Mouse (Mus musculus): ENCODE measurements around the gene Sel1l2. TPM values are rescaled to one million over a fixed set of nuclear protein-coding genes. Genes with fewer than 3 reads are reported as not detected.

Gene Sel1l2
- total RNA-seq, 1 experiment, result not detected

DNA sequence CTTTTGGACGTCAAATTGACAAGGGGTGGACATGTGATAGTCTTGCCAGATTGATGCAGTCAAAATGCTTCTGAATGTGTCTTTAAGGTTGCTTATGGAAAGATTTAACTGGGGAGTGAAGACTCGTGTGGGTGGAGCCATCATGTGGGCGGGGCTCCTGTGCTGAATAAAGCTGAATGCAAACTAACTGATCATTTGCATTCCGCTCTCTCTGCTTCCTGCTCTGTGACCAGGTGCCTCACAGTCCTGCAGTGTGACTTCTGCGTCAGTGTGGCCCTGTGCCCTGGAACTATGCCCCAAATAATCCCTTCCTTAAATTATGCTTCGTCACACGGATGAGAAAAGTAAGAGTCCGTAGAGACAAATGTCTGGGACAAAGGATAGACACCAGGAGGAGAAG lies 108.7 kb downstream of the Sel1l2 start:
- H3K9me3 ChIP-seq (ENCODE audit: control insufficient read depth, insufficient read depth, low read depth, low read length), result no peaks in the 10 kb centered on the region
- TF ChIP-seq ZC3H11A (IDR thresholded peaks at IDR 0.05; ENCODE audit: borderline replicate concordance, low read depth, low read length), result no peak
- no peak for TF ChIP-seq CHD2 (IDR thresholded peaks at IDR 0.05; ENCODE audit: low read depth, low read length)
- TF ChIP-seq HCFC1 (IDR thresholded peaks at IDR 0.05; ENCODE audit: borderline replicate concordance, insufficient read depth, low read length), result no peak
- TF ChIP-seq MAFK (IDR thresholded peaks at IDR 0.05; ENCODE audit: insufficient read depth, low read depth, low read length), result no peak
- TF ChIP-seq ZNF384 (IDR thresholded peaks at IDR 0.05; ENCODE audit: low read depth, low read length), result no peak
- in situ Hi-C loops (cut with MboI; ENCODE audit: low sequenced_read_pairs in 2 of 2, unreplicated experiment in 2 of 2), result no loop called here
- H3K4me1 ChIP-seq (ENCODE audit: control insufficient read depth in 2 of 2, insufficient read depth in 2 of 2, low read length in 2 of 2, poor library complexity in 1 of 2), result no peaks in the 10 kb centered on the region
- peak; percentile 15 for DNase-seq (ENCODE audit: low read depth, low spot score)
- H3K9ac ChIP-seq (ENCODE audit: insufficient read depth, low read depth, low read length, poor library complexity, severe bottlenecking), result no peak overlapping the region
- H3K27ac ChIP-seq (ENCODE audit: insufficient read depth, low read depth, low read length, poor library complexity, severe bottlenecking), result no peak overlapping the region
- no peak overlapping the region for H3K4me3 ChIP-seq (ENCODE audit: insufficient read depth in 1 of 2, low read depth in 1 of 2, low read length in 2 of 2, poor library complexity in 1 of 2, severe bottlenecking in 1 of 2)
- no peaks in the 10 kb centered on the region for H3K36me3 ChIP-seq (ENCODE audit: control insufficient read depth, insufficient read depth, low read length, poor library complexity, severe bottlenecking)

DNA sequence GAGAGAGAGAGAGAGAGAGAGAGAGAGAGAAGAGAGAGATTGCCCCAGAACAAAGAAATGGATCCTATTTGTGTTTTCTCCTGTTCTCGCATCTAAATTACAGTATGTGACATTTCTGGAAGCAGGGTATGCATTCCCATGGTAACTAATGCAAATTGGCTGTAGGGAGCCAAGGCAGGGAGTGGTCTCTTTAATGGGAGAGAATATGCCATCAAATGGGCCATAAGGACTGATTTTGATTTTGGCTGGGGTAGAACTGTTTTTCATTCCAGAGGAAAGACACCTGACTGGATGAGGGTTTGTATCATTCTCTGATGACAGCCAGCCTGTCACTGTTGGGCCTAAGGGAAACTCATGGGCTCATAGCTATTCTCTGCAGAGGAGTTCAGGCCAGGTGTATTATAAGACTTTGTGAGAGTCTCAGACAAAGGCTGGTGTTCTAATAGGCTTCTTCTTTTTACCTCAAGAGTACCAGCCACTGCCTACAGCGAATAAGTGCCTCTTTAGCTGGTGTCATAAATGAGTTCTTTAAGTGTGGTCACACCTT lies 133.8 kb downstream of the Sel1l2 start:
- no peak overlapping the region for H3K27ac ChIP-seq (ENCODE audit: insufficient read depth, low read depth, low read length, poor library complexity, severe bottlenecking)
- DNase-seq (ENCODE audit: low read depth, low spot score), result no peak
- H3K9me3 ChIP-seq (ENCODE audit: control insufficient read depth, insufficient read depth, low read depth, low read length), result no peaks in the 10 kb centered on the region
- H3K4me1 ChIP-seq (ENCODE audit: control insufficient read depth in 2 of 2, insufficient read depth in 2 of 2, low read length in 2 of 2, poor library complexity in 1 of 2), result no peaks in the 10 kb centered on the region
- in situ Hi-C loops (cut with MboI; ENCODE audit: low sequenced_read_pairs in 2 of 2, unreplicated experiment in 2 of 2), result no loop called here
- no peaks in the 10 kb centered on the region for H3K36me3 ChIP-seq (ENCODE audit: control insufficient read depth, insufficient read depth, low read length, poor library complexity, severe bottlenecking)
- H3K4me3 ChIP-seq (ENCODE audit: insufficient read depth in 1 of 2, low read depth in 1 of 2, low read length in 2 of 2, poor library complexity in 1 of 2, severe bottlenecking in 1 of 2), result no peak overlapping the region
- TF ChIP-seq ZC3H11A (IDR thresholded peaks at IDR 0.05; ENCODE audit: borderline replicate concordance, low read depth, low read length) (no peak), ZNF384 (IDR thresholded peaks at IDR 0.05; ENCODE audit: low read depth, low read length) (no peak), CHD2 (IDR thresholded peaks at IDR 0.05; ENCODE audit: low read depth, low read length) (no peak), HCFC1 (IDR thresholded peaks at IDR 0.05; ENCODE audit: borderline replicate concordance, insufficient read depth, low read length) (no peak), MAFK (IDR thresholded peaks at IDR 0.05; ENCODE audit: insufficient read depth, low read depth, low read length) (no peak)
- no peak overlapping the region for H3K9ac ChIP-seq (ENCODE audit: insufficient read depth, low read depth, low read length, poor library complexity, severe bottlenecking)

DNA sequence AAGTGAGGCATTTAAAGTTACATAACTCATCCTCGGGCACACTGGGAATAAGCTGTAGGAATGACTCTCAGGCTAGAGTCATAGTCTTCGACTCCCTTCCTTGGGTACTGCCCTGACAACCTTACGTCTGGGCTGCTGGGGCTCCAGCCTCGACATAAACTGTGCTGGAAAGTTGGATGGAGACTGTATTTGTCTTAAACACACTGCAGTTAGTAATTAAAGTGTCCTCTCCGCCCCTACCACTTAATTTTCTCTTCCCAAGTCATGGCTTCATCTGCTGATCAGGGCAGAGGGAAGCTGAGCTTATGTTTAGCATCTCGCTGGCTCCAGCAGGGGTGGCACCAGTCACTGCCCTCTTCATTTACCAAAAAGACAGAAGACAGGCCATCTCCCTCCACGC lies 135.2 kb downstream of the Sel1l2 start:
- Histone ChIP-seq H3K27ac (ENCODE audit: insufficient read depth, low read depth, low read length, poor library complexity, severe bottlenecking) (no peak overlapping the region), H3K36me3 (ENCODE audit: control insufficient read depth, insufficient read depth, low read length, poor library complexity, severe bottlenecking) (no peaks in the 10 kb centered on the region), H3K9ac (ENCODE audit: insufficient read depth, low read depth, low read length, poor library complexity, severe bottlenecking) (no peak overlapping the region), H3K4me3 (ENCODE audit: insufficient read depth in 1 of 2, low read depth in 1 of 2, low read length in 2 of 2, poor library complexity in 1 of 2, severe bottlenecking in 1 of 2) (no peak overlapping the region), H3K4me1 (ENCODE audit: control insufficient read depth in 2 of 2, insufficient read depth in 2 of 2, low read length in 2 of 2, poor library complexity in 1 of 2) (no peaks in the 10 kb centered on the region), H3K9me3 (ENCODE audit: control insufficient read depth, insufficient read depth, low read depth, low read length) (no peaks in the 10 kb centered on the region)
- no peak for TF ChIP-seq HCFC1 (IDR thresholded peaks at IDR 0.05; ENCODE audit: borderline replicate concordance, insufficient read depth, low read length)
- no peak for TF ChIP-seq CHD2 (IDR thresholded peaks at IDR 0.05; ENCODE audit: low read depth, low read length)
- TF ChIP-seq ZC3H11A (IDR thresholded peaks at IDR 0.05; ENCODE audit: borderline replicate concordance, low read depth, low read length), result no peak
- TF ChIP-seq MAFK (IDR thresholded peaks at IDR 0.05; ENCODE audit: insufficient read depth, low read depth, low read length), result no peak
- TF ChIP-seq ZNF384 (IDR thresholded peaks at IDR 0.05; ENCODE audit: low read depth, low read length), result no peak
- in situ Hi-C loops (cut with MboI; ENCODE audit: low sequenced_read_pairs in 2 of 2, unreplicated experiment in 2 of 2), result no loop called here
- DNase-seq (ENCODE audit: low read depth, low spot score), result no peak

DNA sequence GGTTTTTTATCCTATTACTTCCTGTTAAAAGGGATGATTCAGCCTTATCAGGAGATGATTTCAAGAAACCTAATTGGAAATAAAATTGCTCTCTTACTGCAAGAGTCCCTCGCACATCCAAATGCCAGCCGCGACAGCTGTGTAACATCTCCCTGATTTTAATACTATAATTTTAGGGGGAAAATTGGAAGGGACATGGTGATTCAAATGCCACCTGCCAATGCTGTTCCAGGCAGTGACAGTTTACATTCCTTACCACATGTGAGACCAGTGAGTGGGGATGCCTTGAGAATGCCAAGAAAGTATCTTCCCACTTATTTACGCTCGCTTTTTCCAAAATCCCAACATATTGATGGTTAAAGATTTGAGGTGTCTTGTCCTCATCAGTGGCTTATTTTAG lies 146.4 kb downstream of the Sel1l2 start:
- in situ Hi-C loops (cut with MboI; ENCODE audit: low sequenced_read_pairs in 2 of 2, unreplicated experiment in 2 of 2), result no loop called here
- Histone ChIP-seq H3K36me3 (ENCODE audit: control insufficient read depth, insufficient read depth, low read length, poor library complexity, severe bottlenecking) (no peaks in the 10 kb centered on the region), H3K9ac (ENCODE audit: insufficient read depth, low read depth, low read length, poor library complexity, severe bottlenecking) (no peak overlapping the region), H3K4me1 (ENCODE audit: control insufficient read depth in 2 of 2, insufficient read depth in 2 of 2, low read length in 2 of 2, poor library complexity in 1 of 2) (no peaks in the 10 kb centered on the region), H3K4me3 (ENCODE audit: insufficient read depth in 1 of 2, low read depth in 1 of 2, low read length in 2 of 2, poor library complexity in 1 of 2, severe bottlenecking in 1 of 2) (no peak overlapping the region), H3K9me3 (ENCODE audit: control insufficient read depth, insufficient read depth, low read depth, low read length) (no peaks in the 10 kb centered on the region), H3K27ac (ENCODE audit: insufficient read depth, low read depth, low read length, poor library complexity, severe bottlenecking) (no peak overlapping the region)
- DNase-seq (ENCODE audit: low read depth, low spot score), result no peak
- TF ChIP-seq MAFK (IDR thresholded peaks at IDR 0.05; ENCODE audit: insufficient read depth, low read depth, low read length), result no peak
- no peak for TF ChIP-seq HCFC1 (IDR thresholded peaks at IDR 0.05; ENCODE audit: borderline replicate concordance, insufficient read depth, low read length)
- TF ChIP-seq CHD2 (IDR thresholded peaks at IDR 0.05; ENCODE audit: low read depth, low read length), result no peak
- TF ChIP-seq ZNF384 (IDR thresholded peaks at IDR 0.05; ENCODE audit: low read depth, low read length), result no peak
- no peak for TF ChIP-seq ZC3H11A (IDR thresholded peaks at IDR 0.05; ENCODE audit: borderline replicate concordance, low read depth, low read length)

DNA sequence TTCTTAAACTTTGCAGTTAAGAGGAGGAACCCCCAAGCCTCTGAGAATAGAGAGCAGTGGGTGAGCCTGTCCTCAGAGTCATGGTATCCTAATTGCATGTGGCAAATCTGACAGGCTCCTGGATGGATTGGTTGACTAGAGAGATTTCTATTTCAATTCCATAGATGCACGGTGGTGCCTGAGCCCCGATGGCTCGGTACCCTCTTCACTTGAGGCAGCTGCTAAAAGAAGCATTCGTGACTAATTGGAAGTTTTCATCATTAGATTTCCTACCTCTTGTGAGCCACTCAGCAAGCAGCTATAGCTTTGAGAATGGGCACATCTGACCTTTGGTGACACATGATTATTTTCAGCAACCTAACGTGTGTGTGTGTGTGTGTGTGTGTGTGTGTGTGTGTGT lies 147.1 kb downstream of the Sel1l2 start:
- in situ Hi-C loops (cut with MboI; ENCODE audit: low sequenced_read_pairs in 2 of 2, unreplicated experiment in 2 of 2), result no loop called here
- no peak overlapping the region for H3K9ac ChIP-seq (ENCODE audit: insufficient read depth, low read depth, low read length, poor library complexity, severe bottlenecking)
- TF ChIP-seq ZNF384 (IDR thresholded peaks at IDR 0.05; ENCODE audit: low read depth, low read length) (no peak), HCFC1 (IDR thresholded peaks at IDR 0.05; ENCODE audit: borderline replicate concordance, insufficient read depth, low read length) (no peak), MAFK (IDR thresholded peaks at IDR 0.05; ENCODE audit: insufficient read depth, low read depth, low read length) (no peak), CHD2 (IDR thresholded peaks at IDR 0.05; ENCODE audit: low read depth, low read length) (no peak), ZC3H11A (IDR thresholded peaks at IDR 0.05; ENCODE audit: borderline replicate concordance, low read depth, low read length) (no peak)
- no peak for DNase-seq (ENCODE audit: low read depth, low spot score)
- H3K4me3 ChIP-seq (ENCODE audit: insufficient read depth in 1 of 2, low read depth in 1 of 2, low read length in 2 of 2, poor library complexity in 1 of 2, severe bottlenecking in 1 of 2), result no peak overlapping the region
- no peaks in the 10 kb centered on the region for H3K4me1 ChIP-seq (ENCODE audit: control insufficient read depth in 2 of 2, insufficient read depth in 2 of 2, low read length in 2 of 2, poor library complexity in 1 of 2)
- no peaks in the 10 kb centered on the region for H3K36me3 ChIP-seq (ENCODE audit: control insufficient read depth, insufficient read depth, low read length, poor library complexity, severe bottlenecking)
- no peaks in the 10 kb centered on the region for H3K9me3 ChIP-seq (ENCODE audit: control insufficient read depth, insufficient read depth, low read depth, low read length)
- H3K27ac ChIP-seq (ENCODE audit: insufficient read depth, low read depth, low read length, poor library complexity, severe bottlenecking), result no peak overlapping the region

Measured in ES-E14 (cell line).